Mouse (Mus musculus) liver, adult 2 months (tissue): Measurements from ENCODE around the gene Klri2. TPM values are rescaled to one million over a fixed set of nuclear protein-coding genes. Genes with fewer than 3 reads are reported as not detected.
"Not testable (repeated sequence)": the region's sequence is repeated elsewhere in the genome, so short reads cannot be mapped to it uniquely, and the experiment has no call there.

ENCODE experiments used
- DNase-seq: peaks from one replicate; pipeline ENCODE4 v3.0.0-alpha.2; 2011; ENCODE audit warnings: low read depth, low spot score; ENCODE audit errors: extremely low read depth
- H3K27ac ChIP-seq: fragments of 200-500 bp; replicated peaks from 2 replicates; pipeline ENCODE4 v1.5.1; 2012; ENCODE audit warnings: low read depth, mild to moderate bottlenecking, control low read depth, inconsistent platforms, low read length; ENCODE audit not compliant: insufficient read depth
- H3K27me3 ChIP-seq: fragments of 200-500 bp; 2 replicates; pipeline ENCODE4 v1.6.1; 2012; ENCODE audit warnings: mild to moderate bottlenecking, moderate library complexity, low read length, inconsistent platforms; ENCODE audit not compliant: control insufficient read depth, insufficient read depth
- H3K36me3 ChIP-seq: fragments of 200-500 bp; 2 replicates; pipeline ENCODE4 v1.6.1; 2012; ENCODE audit warnings: low read length, inconsistent platforms; ENCODE audit not compliant: control insufficient read depth, insufficient read depth
- H3K4me1 ChIP-seq: fragments of 200-500 bp; 2 replicates; pipeline ENCODE4 v1.6.1; 2011; ENCODE audit warnings: low read length; ENCODE audit not compliant: control insufficient read depth, insufficient read depth
- H3K4me3 ChIP-seq: fragments of 200-500 bp; 2 replicates; pipeline ENCODE4 v1.5.1; 2011; ENCODE audit warnings: low read depth, mild to moderate bottlenecking, control low read depth, low read length, moderate library complexity; ENCODE audit not compliant: insufficient read depth
- H3K79me2 ChIP-seq: fragments of 200-500 bp; 2 replicates; pipeline ENCODE4 v1.6.1; 2012; ENCODE audit warnings: inconsistent platforms, mild to moderate bottlenecking, low read length, moderate library complexity; ENCODE audit not compliant: control insufficient read depth, insufficient read depth
- H3K9ac ChIP-seq: fragments of 200-500 bp; 2 replicates; pipeline ENCODE4 v1.6.1; 2012; ENCODE audit warnings: low read depth, mild to moderate bottlenecking, control low read depth, inconsistent platforms, low read length
- CTCF ChIP-seq: fragments of 200-500 bp; IDR thresholded peaks from 2 replicates; pipeline ENCODE4 v1.5.1; 2011; ENCODE audit warnings: low read depth, low read length, control low read depth
- POLR2A ChIP-seq: fragments of 200-500 bp; IDR thresholded peaks from 2 replicates; pipeline ENCODE4 v1.6.1; 2011; ENCODE audit warnings: low read length, control low read depth; ENCODE audit not compliant: insufficient read depth; ENCODE audit errors: extremely low read depth
- WGBS: fragments of 180-500 bp; shearing (Covaris S2); methylation state at CpG from one replicate; pipeline ENCODE4 v1.1.7; 2018; 5-methylcytosine and 5-hydroxymethylcytosine counted together
- polyA plus RNA-seq: library from polyadenylated mRNA; depleted of rRNA; stranded (reverse); fragments of >200 nt; gene quantifications from 2 replicates; pipeline ENCODE4 v1.2.3, GENCODE M21; 2012
- total RNA-seq: library from RNA; depleted of rRNA; stranded (reverse); fragments of >200 nt; gene quantifications from 2 replicates; pipeline ENCODE4 v1.2.3, GENCODE M21; 2014

Gene Klri2
- total and polyA plus RNA-seq, 2 experiments: 0.09 TPM; not detected in 1

- 87% methylated on average over 1 of the region's 1 CpGs for WGBS
- no peak for TF ChIP-seq CTCF
- no peak for TF ChIP-seq POLR2A
- H3K9ac ChIP-seq: no peak overlapping the region
- H3K27me3 ChIP-seq: no peaks in the 10 kb centered on the region
- H3K4me1 ChIP-seq: no peaks in the 10 kb centered on the region
- no peaks in the 10 kb centered on the region for H3K79me2 ChIP-seq
- no peak overlapping the region for H3K4me3 ChIP-seq
- DNase-seq: no peak
- H3K27ac ChIP-seq: no peak overlapping the region
- H3K36me3 ChIP-seq: no peaks in the 10 kb centered on the region
Measured at GRCm38 (mm10) chr6:129727237-129727636, 13.0 kb downstream of the Klri2 start.

GRCm38 (mm10) chr6:129721390-129721789 lies 18.9 kb downstream of the Klri2 start:
- no peak for DNase-seq
- Histone ChIP-seq H3K4me1 (no peaks in the 10 kb centered on the region), H3K4me3 (no peak overlapping the region), H3K79me2 (no peaks in the 10 kb centered on the region), H3K27ac (no peak overlapping the region), H3K36me3 (no peaks in the 10 kb centered on the region), H3K27me3 (no peaks in the 10 kb centered on the region), H3K9ac (no peak overlapping the region)
- TF ChIP-seq POLR2A: no peak
- TF ChIP-seq CTCF: no peak
- WGBS: 59% methylated on average over 1 of the region's 1 CpGs

- Histone ChIP-seq H3K4me3 (no peak overlapping the region), H3K36me3 (no peaks in the 10 kb centered on the region), H3K27ac (no peak overlapping the region), H3K79me2 (no peaks in the 10 kb centered on the region), H3K27me3 (no peaks in the 10 kb centered on the region), H3K9ac (no peak overlapping the region), H3K4me1 (no peaks in the 10 kb centered on the region)
- WGBS: 31% methylated on average over 3 of the region's 3 CpGs
- TF ChIP-seq POLR2A (no peak), CTCF (no peak)
- DNase-seq: no peak
Measured at GRCm38 (mm10) chr6:129720487-129720886, 19.8 kb downstream of the Klri2 start.

- Histone ChIP-seq H3K4me1 (no peaks in the 10 kb centered on the region), H3K9ac (no peak within 1 kb of the TSS), H3K79me2 (no peaks in the 10 kb centered on the region), H3K27me3 (no peaks in the 10 kb centered on the region), H3K27ac (no peak within 1 kb of the TSS), H3K36me3 (no peaks in the 10 kb centered on the region), H3K4me3 (no peak within 1 kb of the TSS)
- TF ChIP-seq POLR2A (no peak), CTCF (no peak)
- WGBS: 86% methylated on average over 4 of the region's 4 CpGs
- DNase-seq: no peak
Measured at GRCm38 (mm10) chr6:129717032-129717431, 23.3 kb downstream of the Klri2 start, which contains the start of gene Klri1. Gene Klri1 (minus strand): TSS chr6:129717132.

- no peak overlapping the region for H3K4me3 ChIP-seq
- H3K9ac ChIP-seq: no peak overlapping the region
- 39% methylated on average over 1 of the region's 1 CpGs for WGBS
- peak; percentile 37 for DNase-seq
- no peak overlapping the region for H3K27ac ChIP-seq
- H3K27me3 ChIP-seq: no peaks in the 10 kb centered on the region
- no peaks in the 10 kb centered on the region for H3K4me1 ChIP-seq
- no peaks in the 10 kb centered on the region for H3K79me2 ChIP-seq
- H3K36me3 ChIP-seq: no peaks in the 10 kb centered on the region
- TF ChIP-seq CTCF (no peak), POLR2A (no peak)
Measured at GRCm38 (mm10) chr6:129713566-129713965, 26.7 kb downstream of the Klri2 start.

GRCm38 (mm10) chr6:129691436-129691835 lies 48.8 kb downstream of the Klri2 start:
- H3K27me3 ChIP-seq, H3K79me2 ChIP-seq, H3K4me1 ChIP-seq, H3K27ac ChIP-seq, H3K9ac ChIP-seq, H3K36me3 ChIP-seq, H3K4me3 ChIP-seq, DNase-seq: not testable (repeated sequence)
- 66% methylated on average over 10 of the region's 10 CpGs for WGBS
